In genomic region chr5:45627771-45628170, GRCm38 (mm10) we compare ENCODE assay signal across 14 mouse cellular contexts. TPM values are rescaled to one million over a fixed set of nuclear protein-coding genes. Genes with fewer than 3 reads are reported as not detected.
A peak's percentile ranks its signal among the peaks of the same experiment; 100 is the strongest.
DNase-seq lines count a peak whose midpoint lies in the region; ATAC-seq and TF ChIP-seq lines count a peak whose summit lies in the region.
"Had no signal": no experiment of that assay in that cellular context is flagged by ENCODE, and none has a peak within 500 bp of the region (broad histone marks: within the 10 kb centered on the region; RNA-seq: fewer than 3 reads in every experiment).

No protein-coding gene starts in this region.

- no peak overlapping the region for H3K9ac ChIP-seq in stomach, embryonic 14.5 days (replicated peaks; ENCODE audit: low read depth, low read length)
- H3K9ac ChIP-seq in stomach, postnatal 0 days (ENCODE audit: low read length): no peak overlapping the region
- no peak overlapping the region for H3K9ac ChIP-seq in intestine, embryonic 15.5 days
- no peak overlapping the region for H3K9ac ChIP-seq in stomach, embryonic 16.5 days (ENCODE audit: low read length)
- H3K9ac ChIP-seq: heart, embryonic 15.5 days; liver, embryonic 14.5 days had no signal

- peaks cover 6% of the 10 kb centered on the region; the same call in 1 of the 2 replicates for H3K9me3 ChIP-seq in stomach, embryonic 14.5 days (ENCODE audit: control insufficient read depth, low read depth, low read length)
- no peaks in the 10 kb centered on the region for H3K9me3 ChIP-seq in stomach, postnatal 0 days (ENCODE audit: control insufficient read depth, low read length)
- H3K9me3 ChIP-seq in intestine, embryonic 15.5 days: peaks cover 5% of the 10 kb centered on the region; the same call in 1 of the 2 replicates
- H3K9me3 ChIP-seq in stomach, embryonic 16.5 days (replicated peaks; ENCODE audit: control insufficient read depth, low read length): peaks cover 9% of the 10 kb centered on the region; the same call in 1 of the 2 replicates
- H3K9me3 ChIP-seq: heart, embryonic 15.5 days had no signal

- TF ChIP-seq EP300 in stomach, postnatal 0 days (optimal IDR thresholded peaks at IDR 0.05): no peak

- peak; percentile 56; the same call in 1 of the 2 replicates for ATAC-seq in stomach, embryonic 14.5 days (ENCODE audit: insufficient number of reproducible peaks, insufficient read depth, low FRiP score, low read depth)
- no peak for ATAC-seq in stomach, postnatal 0 days (ENCODE audit: low FRiP score, low TSS enrichment)
- peak; percentile 58; the same call in 1 of the 2 replicates for ATAC-seq in intestine, embryonic 15.5 days
- peak; percentile 40; the same call in 1 of the 2 replicates for ATAC-seq in stomach, embryonic 16.5 days (ENCODE audit: insufficient read depth, low FRiP score)

- no peaks in the 10 kb centered on the region for H3K27me3 ChIP-seq in stomach, embryonic 14.5 days (ENCODE audit: control insufficient read depth, insufficient read depth, low read length)
- H3K27me3 ChIP-seq in stomach, postnatal 0 days (ENCODE audit: control insufficient read depth, insufficient read depth, low read length): no peaks in the 10 kb centered on the region
- H3K27me3 ChIP-seq in intestine, embryonic 15.5 days (replicated peaks): no peaks in the 10 kb centered on the region
- no peaks in the 10 kb centered on the region for H3K27me3 ChIP-seq in stomach, embryonic 16.5 days (ENCODE audit: control insufficient read depth, insufficient read depth, low read length)
- H3K27me3 ChIP-seq: heart, embryonic 15.5 days had no signal

- no peak overlapping the region for H3K4me2 ChIP-seq in stomach, embryonic 14.5 days (replicated peaks; ENCODE audit: low read depth, low read length)
- no peak overlapping the region for H3K4me2 ChIP-seq in stomach, postnatal 0 days (replicated peaks; ENCODE audit: low read depth)
- H3K4me2 ChIP-seq in intestine, embryonic 15.5 days (replicated peaks): no peak overlapping the region
- no peak overlapping the region for H3K4me2 ChIP-seq in stomach, embryonic 16.5 days (ENCODE audit: low read depth, low read length)
- H3K4me2 ChIP-seq: heart, embryonic 15.5 days had no signal

- TF ChIP-seq CTCF in stomach, postnatal 0 days (IDR thresholded peaks at IDR 0.05; ENCODE audit: low read depth): no peak

- peak; percentile 4 for DNase-seq in gastrocnemius, adult 18-20 months (ENCODE audit: low spot score)
- no peak for DNase-seq in gastrocnemius, adult 8-10 months (ENCODE audit: low spot score in 2 of 2)
- DNase-seq in stomach, postnatal 0 days (ENCODE audit: low spot score): no peak
- no peak for DNase-seq in adrenal gland, adult 2 months
- no peak for DNase-seq in embryo, embryonic 11 days
- DNase-seq: adrenal gland, postnatal 10 days; B cell, adult 2 months; kidney, adult 11 months had no signal

- no peaks in the 10 kb centered on the region for H3K36me3 ChIP-seq in stomach, embryonic 14.5 days (ENCODE audit: control insufficient read depth, insufficient read depth, low read length)
- H3K36me3 ChIP-seq in stomach, postnatal 0 days (ENCODE audit: control insufficient read depth, insufficient read depth, low read length): no peaks in the 10 kb centered on the region
- H3K36me3 ChIP-seq in intestine, embryonic 15.5 days: no peaks in the 10 kb centered on the region
- H3K36me3 ChIP-seq in stomach, embryonic 16.5 days (ENCODE audit: control insufficient read depth, insufficient read depth, low read length): no peaks in the 10 kb centered on the region
- H3K36me3 ChIP-seq: heart, embryonic 15.5 days had no signal

- H3K4me3 ChIP-seq in stomach, embryonic 14.5 days (ENCODE audit: low read depth, low read length): no peak overlapping the region
- no peak overlapping the region for H3K4me3 ChIP-seq in stomach, postnatal 0 days (ENCODE audit: low read depth, low read length)
- no peak overlapping the region for H3K4me3 ChIP-seq in intestine, embryonic 15.5 days (replicated peaks)
- no peak overlapping the region for H3K4me3 ChIP-seq in stomach, embryonic 16.5 days (replicated peaks; ENCODE audit: low read length)
- H3K4me3 ChIP-seq: heart, embryonic 15.5 days had no signal

- no peak overlapping the region for H3K27ac ChIP-seq in stomach, embryonic 14.5 days (ENCODE audit: low read length)
- no peak overlapping the region for H3K27ac ChIP-seq in stomach, postnatal 0 days (replicated peaks)
- H3K27ac ChIP-seq in intestine, embryonic 15.5 days: no peak overlapping the region
- H3K27ac ChIP-seq in stomach, embryonic 16.5 days (ENCODE audit: low read length): no peak overlapping the region
- H3K27ac ChIP-seq: heart, embryonic 15.5 days; liver, embryonic 14.5 days had no signal

- H3K4me1 ChIP-seq in stomach, embryonic 14.5 days (ENCODE audit: control insufficient read depth, insufficient read depth, low read length): no peaks in the 10 kb centered on the region
- H3K4me1 ChIP-seq in stomach, postnatal 0 days (replicated peaks; ENCODE audit: control insufficient read depth, insufficient read depth): no peaks in the 10 kb centered on the region
- no peaks in the 10 kb centered on the region for H3K4me1 ChIP-seq in intestine, embryonic 15.5 days (replicated peaks)
- H3K4me1 ChIP-seq in stomach, embryonic 16.5 days (ENCODE audit: control insufficient read depth, insufficient read depth, low read length): no peaks in the 10 kb centered on the region
- H3K4me1 ChIP-seq: heart, embryonic 15.5 days had no signal

- 47% methylated on average over 1 of the region's 1 CpGs for WGBS in stomach, embryonic 14.5 days
- WGBS in stomach, postnatal 0 days: 50% methylated on average over 1 of the region's 1 CpGs
- WGBS in intestine, embryonic 15.5 days: 58% methylated on average over 1 of the region's 1 CpGs
- 56% methylated on average over 1 of the region's 1 CpGs for WGBS in stomach, embryonic 16.5 days

RNA-seq across cellular contexts. Expression of gene Fam184b, which starts 11.6 kb away (rescaled TPM):
- under 1 TPM; 0.48 to 0.95 TPM for total RNA-seq in gastrocnemius, adult 18-20 months (2021)
- total RNA-seq in gastrocnemius, adult 8-10 months (2022): under 1 TPM; 0.22 to 0.58 (median 0.42) TPM
- polyA plus RNA-seq in stomach, embryonic 14.5 days (2014; fragmentation: Nextera tagmentation; extraction: Ambion mirVana): 4.0 TPM in 2 replicates
- 1.7 and 1.9 TPM in 2 replicates for polyA plus RNA-seq in stomach, postnatal 0 days (2015; fragmentation: Nextera tagmentation; extraction: Ambion mirVana)
- polyA plus RNA-seq in intestine, embryonic 15.5 days (2015; fragmentation: Nextera tagmentation; extraction: Ambion mirVana): 2.9 and 3.3 TPM in 2 replicates
- polyA plus RNA-seq in stomach, embryonic 16.5 days (2015; fragmentation: Nextera tagmentation; extraction: Ambion mirVana): 2.8 and 3.1 TPM in 2 replicates
- total RNA-seq in adrenal gland, adult 2 months (2021): under 1 TPM; 0.17 to 0.41 TPM
- polyA plus RNA-seq in adrenal gland, adult 2 months (2012; rRNA removed): not detected in 2 replicates
- total RNA-seq: megakaryocyte-erythroid progenitor cell, adult 5-6 weeks had no signal

RNA-seq across cellular contexts. Expression of gene Ncapg, which starts 41.9 kb away (rescaled TPM):
- not detected for total RNA-seq in gastrocnemius, adult 18-20 months (2021)
- not detected for total RNA-seq in gastrocnemius, adult 8-10 months (2022)
- polyA plus RNA-seq in stomach, embryonic 14.5 days (2014; fragmentation: Nextera tagmentation; extraction: Ambion mirVana): 55.1 and 55.6 TPM in 2 replicates
- polyA plus RNA-seq in stomach, postnatal 0 days (2015; fragmentation: Nextera tagmentation; extraction: Ambion mirVana): 7.9 and 11.4 TPM in 2 replicates
- 43.1 and 49.9 TPM in 2 replicates for polyA plus RNA-seq in intestine, embryonic 15.5 days (2015; fragmentation: Nextera tagmentation; extraction: Ambion mirVana)
- polyA plus RNA-seq in stomach, embryonic 16.5 days (2015; fragmentation: Nextera tagmentation; extraction: Ambion mirVana): 41.2 and 44.2 TPM in 2 replicates
- under 1 TPM; 0.73 to 0.98 TPM for total RNA-seq in adrenal gland, adult 2 months (2021)
- polyA plus RNA-seq in adrenal gland, adult 2 months (2012; rRNA removed): 0.09 and 0.10 TPM in 2 replicates
